18 mouse cellular contexts compared by ENCODE assay signal in genomic region chr15:87196306-87196893, GRCm38 (mm10).
DNase-seq lines count a peak whose midpoint lies in the region; ATAC-seq and TF ChIP-seq lines count a peak whose summit lies in the region.
"Had no signal": no experiment of that assay in that cellular context is flagged by ENCODE, and none has a peak within 500 bp of the region (broad histone marks: within the 10 kb centered on the region; RNA-seq: fewer than 3 reads in every experiment).

No protein-coding gene starts in this region.

- peak; percentile 9 for DNase-seq in lung, postnatal 0 days (ENCODE audit: low spot score)
- no peak for DNase-seq in lung, adult 18-20 months
- DNase-seq in brain, embryonic 14.5 days (ENCODE audit: low read depth): peak; percentile 54
- peak; percentile 10 for DNase-seq in embryo, embryonic 9.5 days (ENCODE audit: extremely low spot score)
- DNase-seq in left cerebral cortex, adult 8-10 months (ENCODE audit: low spot score in 2 of 2): no peak
- DNase-seq in c-Kit-positive CD71-positive TER-119-positive erythroid progenitor cells, embryonic 14.5 days (ENCODE audit: low spot score): no peak
- DNase-seq: adrenal gland, postnatal 36 days; gastrocnemius, postnatal 36 days; kidney, postnatal 10 days; right cerebral cortex, postnatal 14 days; thymus, postnatal 36 days had no signal

- no peaks in the 10 kb centered on the region for H3K9me3 ChIP-seq in lung, postnatal 0 days (ENCODE audit: low read length)
- no peaks in the 10 kb centered on the region for H3K9me3 ChIP-seq in hindbrain, embryonic 16.5 days (ENCODE audit: control insufficient read depth, low read length)
- H3K9me3 ChIP-seq: embryonic facial prominence, embryonic 15.5 days; limb, embryonic 13.5 days had no signal

- H3K36me3 ChIP-seq in lung, postnatal 0 days (ENCODE audit: insufficient read depth, low read length): no peaks in the 10 kb centered on the region
- H3K36me3 ChIP-seq in hindbrain, embryonic 16.5 days (ENCODE audit: control insufficient read depth, insufficient read depth, low read length): no peaks in the 10 kb centered on the region
- H3K36me3 ChIP-seq: embryonic facial prominence, embryonic 15.5 days; limb, embryonic 13.5 days had no signal

- no peak for TF ChIP-seq POLR2A in brain, embryonic 14.5 days (IDR thresholded peaks at IDR 0.05; ENCODE audit: borderline replicate concordance, extremely low read depth, insufficient read depth, insufficient read length, poor library complexity, severe bottlenecking)

- peak; percentile 84 for ATAC-seq in lung, postnatal 0 days
- no peak for ATAC-seq in hindbrain, embryonic 16.5 days

- H3K4me2 ChIP-seq in lung, postnatal 0 days (replicated peaks; ENCODE audit: low read depth, low read length): no peak overlapping the region
- H3K4me2 ChIP-seq in hindbrain, embryonic 16.5 days (ENCODE audit: low read length): no peak overlapping the region
- H3K4me2 ChIP-seq: embryonic facial prominence, embryonic 15.5 days; heart, embryonic 11.5 days; limb, embryonic 13.5 days; midbrain, embryonic 11.5 days had no signal

- no peaks in the 10 kb centered on the region for H3K27me3 ChIP-seq in lung, postnatal 0 days (replicated peaks; ENCODE audit: insufficient read depth, low read length)
- H3K27me3 ChIP-seq in hindbrain, embryonic 16.5 days (replicated peaks; ENCODE audit: control insufficient read depth, insufficient read depth, low read length): no peaks in the 10 kb centered on the region
- H3K27me3 ChIP-seq: embryonic facial prominence, embryonic 15.5 days had no signal

- no peak overlapping the region for H3K27ac ChIP-seq in lung, postnatal 0 days (ENCODE audit: low read length)
- peak overlapping the region; percentile 56; the same call in 1 of the 2 replicates for H3K27ac ChIP-seq in hindbrain, embryonic 16.5 days (ENCODE audit: low read depth, low read length)
- H3K27ac ChIP-seq: embryonic facial prominence, embryonic 15.5 days; limb, embryonic 13.5 days; liver, embryonic 14.5 days; stomach, postnatal 0 days had no signal

- no peak overlapping the region for H3K4me3 ChIP-seq in lung, postnatal 0 days (ENCODE audit: low read depth, low read length)
- H3K4me3 ChIP-seq in hindbrain, embryonic 16.5 days (ENCODE audit: low read length): no peak overlapping the region
- H3K4me3 ChIP-seq: embryonic facial prominence, embryonic 15.5 days; limb, embryonic 13.5 days had no signal

- H3K9ac ChIP-seq in lung, postnatal 0 days (replicated peaks; ENCODE audit: low read depth): no peak overlapping the region
- no peak overlapping the region for H3K9ac ChIP-seq in hindbrain, embryonic 16.5 days (ENCODE audit: low read depth, low read length)
- H3K9ac ChIP-seq: embryonic facial prominence, embryonic 15.5 days; limb, embryonic 13.5 days; liver, embryonic 14.5 days had no signal

- peak; percentile 69 for TF ChIP-seq EP300 in lung, postnatal 0 days (IDR thresholded peaks at IDR 0.05)

- TF ChIP-seq CTCF in lung, postnatal 0 days (IDR thresholded peaks at IDR 0.05): no peak
- no peak for TF ChIP-seq CTCF in brain, embryonic 14.5 days (IDR thresholded peaks at IDR 0.05; ENCODE audit: borderline replicate concordance, extremely low read depth, insufficient read depth, insufficient read length)

- no peaks in the 10 kb centered on the region for H3K4me1 ChIP-seq in lung, postnatal 0 days (ENCODE audit: insufficient read depth, low read depth, low read length)
- peaks cover 12% of the 10 kb centered on the region; the same call in 1 of the 2 replicates for H3K4me1 ChIP-seq in hindbrain, embryonic 16.5 days (ENCODE audit: control insufficient read depth, insufficient read depth, low read depth, low read length)
- H3K4me1 ChIP-seq: embryonic facial prominence, embryonic 15.5 days; limb, embryonic 13.5 days had no signal

- 48% methylated on average over 6 of the region's 6 CpGs for WGBS in lung, postnatal 0 days
- 30% methylated on average over 6 of the region's 6 CpGs for WGBS in hindbrain, embryonic 16.5 days

Comparison
In these comparisons a context has a peak if more than half of its experiments do, and no peak if none do; other contexts are left out.
1. DNase-seq: peak in lung, postnatal 0 days (single experiment), brain, embryonic 14.5 days (single experiment) and embryo, embryonic 9.5 days (single experiment); none in lung, adult 18-20 months (0 of 2), left cerebral cortex, adult 8-10 months (0 of 2) and c-Kit-positive CD71-positive TER-119-positive erythroid progenitor cells, embryonic 14.5 days (single experiment).